Mouse (Mus musculus): ENCODE data around the gene Prkab1. TPM values are rescaled to one million over a fixed set of nuclear protein-coding genes. Genes with fewer than 3 reads are reported as not detected.

Gene Prkab1
- polyA plus RNA-seq, 1 experiment, result 77.3 TPM

DNA sequence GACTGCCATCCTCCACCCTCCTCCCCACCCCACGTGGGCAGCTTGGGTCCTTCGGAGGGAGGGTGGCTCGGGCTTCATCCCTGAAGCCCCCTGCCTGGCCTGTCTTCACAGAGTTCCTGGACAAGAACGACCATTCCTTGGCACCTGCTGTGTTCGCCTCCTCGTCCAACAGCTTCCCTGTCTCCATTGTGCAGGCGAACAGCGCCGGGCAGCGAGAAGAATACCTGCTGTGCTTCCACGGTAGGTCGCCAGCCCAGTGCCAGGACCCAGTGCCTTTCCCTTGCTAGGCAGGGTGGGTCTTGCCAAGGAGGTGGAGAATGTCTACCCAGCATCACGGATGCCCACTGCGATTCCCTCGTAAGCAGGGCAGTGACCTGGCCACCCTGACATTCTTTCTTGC lies 30.2 kb downstream of the Prkab1 start:
- no peak overlapping the region for H3K4me3 ChIP-seq (replicated peaks; ENCODE audit: extremely low read depth, low read depth, low read length)
- no peak for DNase-seq
- no peaks in the 10 kb centered on the region for H3K4me1 ChIP-seq (ENCODE audit: control insufficient read depth, insufficient read depth, low read length)
- TF ChIP-seq POLR2A (IDR thresholded peaks at IDR 0.05; ENCODE audit: borderline replicate concordance, extremely low read depth, low read depth, low read length) (no peak), CTCF (IDR thresholded peaks at IDR 0.05; ENCODE audit: insufficient read depth, low read length) (no peak)
- 94% methylated on average over 15 of the region's 15 CpGs for WGBS

DNA sequence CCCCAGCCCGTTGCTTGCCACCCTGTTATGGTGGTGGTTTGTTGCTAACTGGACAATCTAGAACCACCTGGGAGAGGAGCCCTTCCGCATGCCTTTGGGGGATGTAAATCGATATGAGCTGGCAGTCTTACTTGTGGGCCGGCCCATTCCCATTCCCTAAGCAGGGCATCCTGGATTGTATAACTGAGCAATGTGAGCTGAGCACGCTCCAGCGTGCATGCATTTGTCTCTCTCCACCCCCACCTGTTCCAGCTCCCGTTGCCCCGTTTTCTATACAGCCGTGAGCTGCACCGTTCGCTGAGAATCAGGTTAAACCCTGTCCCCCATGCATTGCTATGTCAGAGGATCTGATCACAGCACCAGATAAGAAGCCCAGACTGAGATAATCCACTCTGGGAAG lies 32.6 kb downstream of the Prkab1 start:
- 95% methylated on average over 11 of the region's 11 CpGs for WGBS
- DNase-seq, result no peak
- no peak overlapping the region for H3K4me3 ChIP-seq (replicated peaks; ENCODE audit: extremely low read depth, low read depth, low read length)
- TF ChIP-seq CTCF (IDR thresholded peaks at IDR 0.05; ENCODE audit: insufficient read depth, low read length), result no peak
- TF ChIP-seq POLR2A (IDR thresholded peaks at IDR 0.05; ENCODE audit: borderline replicate concordance, extremely low read depth, low read depth, low read length), result no peak
- no peaks in the 10 kb centered on the region for H3K4me1 ChIP-seq (ENCODE audit: control insufficient read depth, insufficient read depth, low read length)

GRCm38 (mm10) chr5:115987284-115987683 lies 37.0 kb downstream of the Prkab1 start:
- 87% methylated on average over 12 of the region's 12 CpGs for WGBS
- no peak for TF ChIP-seq POLR2A (IDR thresholded peaks at IDR 0.05; ENCODE audit: borderline replicate concordance, extremely low read depth, low read depth, low read length)
- TF ChIP-seq CTCF (IDR thresholded peaks at IDR 0.05; ENCODE audit: insufficient read depth, low read length), result no peak
- Histone ChIP-seq H3K4me3 (replicated peaks; ENCODE audit: extremely low read depth, low read depth, low read length) (no peak overlapping the region), H3K4me1 (ENCODE audit: control insufficient read depth, insufficient read depth, low read length) (no peaks in the 10 kb centered on the region)
- DNase-seq, result no peak

GRCm38 (mm10) chr5:115985101-115985500 lies 39.2 kb downstream of the Prkab1 start:
- 88% methylated on average over 11 of the region's 11 CpGs for WGBS
- no peak for DNase-seq
- TF ChIP-seq CTCF (IDR thresholded peaks at IDR 0.05; ENCODE audit: insufficient read depth, low read length) (no peak), POLR2A (IDR thresholded peaks at IDR 0.05; ENCODE audit: borderline replicate concordance, extremely low read depth, low read depth, low read length) (no peak)
- Histone ChIP-seq H3K4me1 (ENCODE audit: control insufficient read depth, insufficient read depth, low read length) (no peaks in the 10 kb centered on the region), H3K4me3 (replicated peaks; ENCODE audit: extremely low read depth, low read depth, low read length) (no peak overlapping the region)

- TF ChIP-seq CTCF (IDR thresholded peaks at IDR 0.05; ENCODE audit: insufficient read depth, low read length) (no peak), POLR2A (IDR thresholded peaks at IDR 0.05; ENCODE audit: borderline replicate concordance, extremely low read depth, low read depth, low read length) (no peak)
- Histone ChIP-seq H3K4me3 (replicated peaks; ENCODE audit: extremely low read depth, low read depth, low read length) (no peak overlapping the region), H3K4me1 (ENCODE audit: control insufficient read depth, insufficient read depth, low read length) (no peaks in the 10 kb centered on the region)
- 90% methylated on average over 6 of the region's 6 CpGs for WGBS
- DNase-seq, result no peak
These were observed 39.9 kb downstream of the Prkab1 start for GRCm38 (mm10) chr5:115984392-115984791.

DNA sequence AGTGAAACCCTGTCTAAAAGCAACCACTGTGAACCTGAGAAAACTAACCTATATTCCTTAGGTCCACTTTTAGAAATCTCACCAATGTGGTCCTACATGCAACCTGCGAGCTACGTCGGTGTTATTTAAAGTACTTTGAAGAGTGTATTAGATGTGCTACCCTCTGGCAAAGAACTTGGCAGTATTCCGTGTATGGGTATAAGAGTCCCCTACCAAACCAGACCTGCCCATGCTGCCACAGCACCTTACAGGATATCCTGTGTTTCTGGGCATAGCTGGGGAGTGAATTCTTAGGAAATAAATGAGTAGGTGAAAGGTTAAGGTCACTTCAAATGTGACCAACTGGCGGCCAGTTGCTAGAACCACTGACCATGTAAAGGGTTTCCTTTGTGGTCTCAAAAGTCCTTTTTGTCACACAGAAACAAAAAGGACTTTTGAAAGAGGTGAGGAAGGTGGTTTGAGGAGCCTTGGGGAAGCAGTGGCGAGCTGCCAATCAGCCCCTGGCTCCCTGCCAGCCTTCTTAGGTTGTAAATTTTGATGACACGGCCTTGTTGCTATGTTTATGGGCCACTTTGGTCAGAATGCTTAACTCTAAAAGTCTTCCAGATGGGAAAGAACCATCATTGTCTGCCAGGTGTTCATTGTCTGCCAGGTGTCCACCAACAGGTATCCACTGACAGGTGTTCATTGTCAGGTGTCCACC lies 41.5 kb downstream of the Prkab1 start:
- no peak overlapping the region for H3K4me3 ChIP-seq (replicated peaks; ENCODE audit: extremely low read depth, low read depth, low read length)
- no peak for TF ChIP-seq CTCF (IDR thresholded peaks at IDR 0.05; ENCODE audit: insufficient read depth, low read length)
- TF ChIP-seq POLR2A (IDR thresholded peaks at IDR 0.05; ENCODE audit: borderline replicate concordance, extremely low read depth, low read depth, low read length), result no peak
- 46% methylated on average over 7 of the region's 7 CpGs for WGBS
- DNase-seq, result no peak
- H3K4me1 ChIP-seq (ENCODE audit: control insufficient read depth, insufficient read depth, low read length), result peaks cover 5% of the 10 kb centered on the region

DNA sequence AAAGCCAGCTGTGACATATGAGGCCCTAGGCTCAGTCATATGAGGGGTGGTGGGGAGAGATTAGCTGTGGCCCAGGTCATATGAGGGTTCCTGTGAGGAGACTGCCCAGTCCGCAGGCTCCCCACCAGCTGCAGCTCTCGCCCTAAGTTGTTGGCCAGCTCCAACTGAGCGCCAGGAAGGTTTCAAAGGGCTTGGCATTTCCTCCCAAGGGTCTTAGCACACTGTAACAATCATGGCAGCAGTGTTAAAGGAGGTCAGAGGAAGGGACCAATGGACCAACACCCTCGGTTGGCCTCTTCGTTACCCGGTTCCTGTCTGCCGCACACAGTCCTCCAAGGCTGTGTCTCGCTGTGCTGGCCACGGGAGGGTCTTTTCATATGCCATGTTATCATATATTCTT lies 43.8 kb downstream of the Prkab1 start:
- Histone ChIP-seq H3K4me3 (replicated peaks; ENCODE audit: extremely low read depth, low read depth, low read length) (no peak overlapping the region), H3K4me1 (ENCODE audit: control insufficient read depth, insufficient read depth, low read length) (peaks cover 9% of the 10 kb centered on the region)
- WGBS, result 66% methylated on average over 9 of the region's 9 CpGs
- no peak for TF ChIP-seq CTCF (IDR thresholded peaks at IDR 0.05; ENCODE audit: insufficient read depth, low read length)
- TF ChIP-seq POLR2A (IDR thresholded peaks at IDR 0.05; ENCODE audit: borderline replicate concordance, extremely low read depth, low read depth, low read length), result no peak
- DNase-seq, result no peak

GRCm38 (mm10) chr5:115979134-115979696 lies 45.1 kb downstream of the Prkab1 start:
- TF ChIP-seq CTCF (IDR thresholded peaks at IDR 0.05; ENCODE audit: insufficient read depth, low read length) (peak; percentile 35), POLR2A (IDR thresholded peaks at IDR 0.05; ENCODE audit: borderline replicate concordance, extremely low read depth, low read depth, low read length) (no peak)
- Histone ChIP-seq H3K4me1 (ENCODE audit: control insufficient read depth, insufficient read depth, low read length) (peaks cover 9% of the 10 kb centered on the region), H3K4me3 (replicated peaks; ENCODE audit: extremely low read depth, low read depth, low read length) (no peak overlapping the region)
- DNase-seq, result peak; percentile 18
- WGBS, result 65% methylated on average over 16 of the region's 16 CpGs

DNA sequence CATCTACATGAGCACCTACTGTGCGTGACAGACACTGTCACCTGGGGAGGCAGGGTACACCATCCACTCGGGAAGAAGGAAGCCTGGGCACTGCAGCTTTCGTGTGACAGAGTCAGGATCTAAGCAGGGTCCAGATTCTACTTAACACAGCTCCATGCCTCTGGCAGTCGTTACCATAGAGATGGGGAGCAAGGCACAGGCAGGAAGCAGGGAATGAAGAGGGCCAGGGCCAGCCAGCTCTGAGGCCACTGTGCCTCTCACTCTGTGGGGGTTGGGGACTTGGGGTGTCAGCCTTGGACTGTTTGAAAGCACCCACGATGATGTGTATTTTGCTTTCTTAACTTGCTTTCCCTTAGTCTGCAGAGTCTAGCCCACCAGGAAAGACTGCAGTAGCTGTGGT lies 46.1 kb downstream of the Prkab1 start:
- no peak for TF ChIP-seq POLR2A (IDR thresholded peaks at IDR 0.05; ENCODE audit: borderline replicate concordance, extremely low read depth, low read depth, low read length)
- no peak for TF ChIP-seq CTCF (IDR thresholded peaks at IDR 0.05; ENCODE audit: insufficient read depth, low read length)
- WGBS, result 48% methylated on average over 5 of the region's 5 CpGs
- peaks cover 9% of the 10 kb centered on the region for H3K4me1 ChIP-seq (ENCODE audit: control insufficient read depth, insufficient read depth, low read length)
- H3K4me3 ChIP-seq (replicated peaks; ENCODE audit: extremely low read depth, low read depth, low read length), result no peak overlapping the region
- no peak for DNase-seq

GRCm38 (mm10) chr5:115977757-115978156 lies 46.6 kb downstream of the Prkab1 start:
- 49% methylated on average over 10 of the region's 10 CpGs for WGBS
- peak; percentile 29 for DNase-seq
- H3K4me1 ChIP-seq (ENCODE audit: control insufficient read depth, insufficient read depth, low read length), result peaks cover 9% of the 10 kb centered on the region
- peak overlapping the region; percentile 0 for H3K4me3 ChIP-seq (replicated peaks; ENCODE audit: extremely low read depth, low read depth, low read length)
- TF ChIP-seq POLR2A (IDR thresholded peaks at IDR 0.05; ENCODE audit: borderline replicate concordance, extremely low read depth, low read depth, low read length), result peak; percentile 73; the same call in 1 of the 2 replicates
- TF ChIP-seq CTCF (IDR thresholded peaks at IDR 0.05; ENCODE audit: insufficient read depth, low read length), result no peak

All from lung, adult 2 months (tissue).